Mouse (Mus musculus) B cell, adult 2 months (primary cell): ENCODE measurements around the gene Gpr45.
"Not testable (repeated sequence)": the region's sequence is repeated elsewhere in the genome, so short reads cannot be mapped to it uniquely, and the experiment has no call there.

Source experiments
- DNase-seq, 2 experiments: peaks; one replicate each; pipeline ENCODE4 v3.0.0; 2022

The Gpr45 gene

DNA sequence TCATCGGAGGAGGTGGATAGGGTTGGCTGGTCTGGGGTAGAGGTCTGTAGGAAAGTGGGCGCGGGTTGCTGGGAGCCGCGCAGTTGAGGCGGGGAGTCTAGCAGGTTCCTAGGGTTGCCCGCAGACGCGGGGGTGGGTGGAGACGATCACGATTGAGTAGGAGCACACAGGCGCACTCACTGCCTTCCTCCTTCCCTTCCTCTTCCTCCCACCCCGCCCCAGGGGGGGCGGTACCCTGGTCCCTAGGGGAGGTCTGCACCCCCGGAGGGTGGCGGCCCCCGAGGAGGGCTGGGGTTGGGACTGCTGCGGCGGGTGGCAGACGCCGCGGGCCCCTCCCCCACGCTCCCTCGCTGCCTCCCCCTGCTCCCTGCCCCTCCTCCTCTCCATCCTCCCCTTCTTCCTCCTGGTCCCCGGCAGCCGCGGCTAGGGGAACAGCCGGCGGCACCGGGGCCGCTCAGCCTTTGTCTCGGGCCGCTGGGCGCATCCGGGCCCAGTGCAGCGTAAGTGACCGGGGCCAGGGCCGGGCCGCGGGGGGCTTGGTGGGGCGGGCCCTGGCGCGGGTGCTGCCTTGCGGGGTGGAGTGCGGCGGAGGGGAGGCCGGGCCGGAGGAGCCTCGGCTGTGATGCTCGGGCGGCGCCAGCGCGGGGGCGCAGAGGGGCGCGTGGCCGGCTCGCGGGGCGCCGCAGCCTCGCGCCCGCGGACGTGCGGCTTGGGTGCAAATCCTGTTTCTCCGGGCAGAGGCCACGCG, at the start of gene Gpr45:
Gene Gpr45 (plus strand): TSS at position 139 of the 748 bp plus-strand sequence.
- peak; percentile 14 to 19 for DNase-seq

DNA sequence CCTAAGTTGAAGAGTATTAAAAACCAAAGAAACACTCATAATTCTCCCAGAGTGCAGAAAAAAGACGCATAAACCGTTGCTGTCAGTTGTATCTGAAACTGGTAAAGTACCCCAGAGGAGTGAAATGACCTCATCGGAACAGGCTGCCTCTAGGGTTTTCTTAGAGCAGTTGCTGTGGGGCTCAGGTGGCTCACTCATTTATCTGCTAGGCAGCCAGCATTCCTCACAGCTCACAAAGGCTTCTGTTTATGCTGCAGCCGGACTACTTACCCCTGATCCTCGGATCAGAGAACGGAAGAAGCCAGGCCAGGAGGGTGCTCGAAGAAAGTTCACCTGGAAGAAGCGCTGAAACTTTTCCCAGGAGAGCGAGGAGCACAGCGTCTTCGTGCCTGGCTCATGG, 47.5 kb upstream of the Gpr45 start:
- no peak for DNase-seq

DNA sequence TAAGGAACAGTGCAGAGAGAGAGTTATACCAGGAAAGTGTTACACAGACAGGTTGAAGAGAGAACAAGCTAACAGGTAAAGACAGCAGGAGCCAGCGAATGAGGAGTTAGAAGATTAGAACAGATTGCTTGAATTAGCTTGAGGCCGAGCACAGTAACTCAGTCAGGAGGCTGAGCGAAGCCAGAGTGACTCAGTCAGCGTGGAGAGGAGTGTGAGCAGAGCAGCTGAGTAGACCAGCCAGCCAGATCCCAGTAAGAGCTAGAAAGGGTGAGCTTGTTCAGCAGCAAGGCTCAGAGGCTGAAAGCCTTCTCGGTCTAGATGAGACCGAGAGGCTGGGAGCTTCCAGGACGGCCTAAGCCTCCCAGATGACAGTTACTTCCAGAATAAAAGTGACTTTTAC, 46.0 kb upstream of the Gpr45 start:
- DNase-seq: no peak

DNA sequence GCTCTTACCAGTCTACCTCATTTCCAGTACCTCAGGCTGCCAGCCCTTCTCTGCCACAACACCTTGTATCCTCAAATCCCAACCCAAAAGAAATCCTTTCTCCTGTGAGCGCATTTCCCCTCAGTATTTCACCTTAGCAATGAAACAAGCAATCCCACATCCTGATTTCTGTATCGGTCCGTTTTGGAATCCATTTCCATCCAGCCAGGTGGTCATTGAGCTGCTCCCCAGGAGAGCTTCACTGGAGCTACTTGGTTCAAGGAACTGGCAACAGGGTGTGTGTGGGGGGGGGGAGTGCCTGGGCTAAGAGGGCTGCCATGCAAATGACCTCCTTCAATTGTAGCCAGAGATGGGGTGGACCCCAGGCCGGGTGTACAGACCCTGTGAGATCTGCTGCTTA, 45.5 kb upstream of the Gpr45 start:
- no peak for DNase-seq

DNA sequence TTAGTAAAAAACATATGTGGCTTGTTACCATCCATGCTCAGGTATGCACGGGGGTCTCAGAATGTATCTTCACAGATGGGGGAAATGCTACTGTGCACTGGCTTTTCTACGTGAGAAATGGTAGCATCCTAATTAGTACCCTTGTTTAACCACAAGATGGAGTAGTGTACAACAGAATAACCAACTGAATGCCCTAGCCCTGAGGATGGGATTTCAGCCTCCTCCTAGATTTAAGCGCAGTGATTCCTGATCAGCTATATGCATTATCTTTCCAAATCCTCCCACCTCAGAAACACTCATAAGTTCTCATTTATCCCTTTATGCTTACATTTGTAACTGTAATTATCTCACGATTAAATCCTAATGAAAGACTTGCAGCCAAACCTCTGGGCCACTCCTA, 37.6 kb upstream of the Gpr45 start:
- peak in 1 of 2 experiments; percentile 2 for DNase-seq

DNA sequence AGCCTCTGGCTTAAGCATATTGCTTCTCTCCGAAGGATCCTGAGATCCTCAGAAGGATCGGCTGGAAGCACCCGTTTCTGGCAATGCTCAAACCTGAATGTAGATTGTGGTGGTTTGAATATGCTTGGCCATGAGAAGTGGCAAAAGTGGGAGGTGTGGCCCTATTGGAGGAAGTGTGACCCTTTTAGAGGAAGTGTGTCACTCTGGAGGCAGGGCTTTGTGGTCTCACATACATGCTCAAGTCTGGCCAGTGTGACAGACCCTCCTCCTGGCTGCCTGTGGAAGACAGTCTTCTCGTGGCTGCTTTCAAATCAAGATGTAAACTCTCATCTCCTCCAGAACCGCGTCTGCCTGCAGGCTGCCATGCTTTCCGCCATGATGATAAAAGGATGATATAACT, 36.0 kb upstream of the Gpr45 start:
- DNase-seq: no peak

DNA sequence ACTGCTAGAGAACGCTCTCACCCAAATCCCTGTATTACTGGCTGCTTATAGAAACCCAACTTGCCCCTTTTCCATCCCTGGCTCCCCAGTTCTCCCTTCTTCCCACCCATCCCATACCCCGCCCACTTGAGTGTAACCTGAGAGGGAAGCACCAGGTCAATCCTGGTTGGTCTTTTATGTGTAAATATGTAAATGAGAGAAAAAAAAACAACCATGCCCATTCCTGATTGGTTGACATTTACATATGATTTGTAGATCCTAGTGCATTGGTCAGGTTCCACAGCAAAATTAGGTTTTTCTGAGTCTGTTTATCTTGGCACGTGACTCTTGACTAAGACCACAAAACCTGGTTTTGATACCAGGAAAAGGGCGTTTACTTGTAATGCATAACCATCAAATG, 34.8 kb upstream of the Gpr45 start:
- DNase-seq: no peak

DNA sequence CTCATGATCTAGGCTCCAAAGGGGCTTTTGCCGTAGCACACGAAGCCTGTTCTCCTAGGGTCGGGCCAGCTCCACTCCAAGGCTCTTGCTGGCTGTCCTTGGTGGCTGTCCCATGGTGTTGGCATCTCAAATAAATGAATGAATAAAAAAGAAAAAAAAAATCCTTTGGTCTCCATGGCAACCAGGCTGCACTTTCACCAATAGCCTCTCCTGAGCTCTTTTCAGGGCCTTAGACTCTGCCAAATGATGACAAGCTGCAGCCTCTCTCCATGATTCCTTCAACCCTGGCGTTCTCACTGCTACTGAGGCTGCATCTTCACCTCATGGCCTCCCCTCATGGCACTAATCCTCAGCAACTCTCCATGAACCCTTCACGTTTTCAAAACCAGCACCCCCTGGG, 28.7 kb upstream of the Gpr45 start:
- no peak for DNase-seq

DNA sequence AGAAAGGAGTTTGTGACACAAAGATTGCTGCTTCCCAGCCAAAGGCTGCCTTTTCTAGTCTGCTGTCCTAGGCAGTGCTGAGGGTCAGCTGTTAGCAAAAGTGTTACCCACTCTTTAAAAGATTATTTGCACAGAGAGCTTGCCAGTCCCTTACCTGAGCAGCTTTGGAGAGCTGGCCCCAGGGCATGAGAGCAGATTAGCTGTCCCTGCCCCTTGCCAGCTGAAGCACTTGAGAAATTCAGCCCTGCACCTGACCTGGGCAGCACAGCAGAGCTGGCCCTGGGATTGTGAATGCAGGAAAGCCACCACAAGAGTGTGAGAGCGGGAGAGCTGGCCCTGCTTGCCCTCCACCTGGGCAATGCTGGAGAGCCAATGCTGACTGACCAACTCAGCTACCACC, 19.1 kb upstream of the Gpr45 start:
- DNase-seq: no peak

DNA sequence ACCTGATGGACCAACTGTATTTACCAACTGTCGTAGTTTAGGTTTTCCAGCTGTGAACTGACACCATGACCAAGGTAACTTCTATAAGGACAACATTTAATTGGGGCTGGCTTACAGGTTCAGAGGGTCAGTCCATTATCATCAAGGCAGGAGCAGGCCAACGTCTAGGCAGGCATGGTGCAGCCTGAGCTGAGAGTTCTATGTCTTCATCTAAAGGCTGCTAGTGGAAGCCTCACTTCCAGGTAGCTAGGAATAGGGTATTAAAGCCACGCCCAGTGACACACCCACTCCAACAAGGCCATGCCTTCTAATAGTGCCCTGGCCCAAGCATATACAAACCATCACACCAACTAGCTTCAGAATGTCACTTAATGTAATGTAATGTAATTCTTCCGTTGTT, 4.2 kb upstream of the Gpr45 start:
- no peak for DNase-seq

DNA sequence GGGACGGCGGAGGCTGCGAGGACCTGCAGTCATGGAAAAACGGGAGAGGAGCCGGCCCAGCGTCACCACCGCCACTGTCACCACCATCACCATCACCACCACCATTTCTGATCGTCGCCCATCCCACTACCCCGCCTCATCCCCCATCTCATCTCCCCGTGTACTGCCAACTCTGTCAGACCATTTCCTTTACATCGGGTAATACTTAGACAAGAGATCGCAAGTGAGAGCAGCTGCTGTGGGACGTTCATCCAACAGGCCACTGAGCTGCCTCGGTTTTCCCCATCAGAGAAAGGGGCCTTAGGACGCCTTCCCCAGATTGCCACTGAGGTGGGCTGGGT, 780 bp downstream of the Gpr45 start:
- DNase-seq: peak in 1 of 2 experiments; percentile 1

DNA sequence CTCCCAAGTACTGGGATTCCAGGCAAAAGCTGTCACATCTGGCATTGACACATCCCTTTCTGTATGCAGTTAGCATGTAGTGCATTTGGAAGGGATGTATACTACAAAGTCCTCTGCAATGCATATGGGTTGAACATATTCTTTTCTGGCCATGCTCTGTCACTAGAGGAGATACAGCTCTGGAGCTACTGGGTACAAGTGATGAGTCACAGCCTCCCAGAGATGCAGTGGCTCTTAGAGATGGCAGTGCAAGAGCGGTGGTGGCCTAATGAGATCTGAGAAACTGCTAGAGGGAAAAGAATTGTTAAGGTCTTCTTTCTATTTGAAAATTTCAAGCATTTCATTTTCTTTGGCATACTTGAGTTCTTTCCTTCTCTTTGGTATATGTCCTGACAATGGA, 4.2 kb downstream of the Gpr45 start:
- no peak for DNase-seq

DNA sequence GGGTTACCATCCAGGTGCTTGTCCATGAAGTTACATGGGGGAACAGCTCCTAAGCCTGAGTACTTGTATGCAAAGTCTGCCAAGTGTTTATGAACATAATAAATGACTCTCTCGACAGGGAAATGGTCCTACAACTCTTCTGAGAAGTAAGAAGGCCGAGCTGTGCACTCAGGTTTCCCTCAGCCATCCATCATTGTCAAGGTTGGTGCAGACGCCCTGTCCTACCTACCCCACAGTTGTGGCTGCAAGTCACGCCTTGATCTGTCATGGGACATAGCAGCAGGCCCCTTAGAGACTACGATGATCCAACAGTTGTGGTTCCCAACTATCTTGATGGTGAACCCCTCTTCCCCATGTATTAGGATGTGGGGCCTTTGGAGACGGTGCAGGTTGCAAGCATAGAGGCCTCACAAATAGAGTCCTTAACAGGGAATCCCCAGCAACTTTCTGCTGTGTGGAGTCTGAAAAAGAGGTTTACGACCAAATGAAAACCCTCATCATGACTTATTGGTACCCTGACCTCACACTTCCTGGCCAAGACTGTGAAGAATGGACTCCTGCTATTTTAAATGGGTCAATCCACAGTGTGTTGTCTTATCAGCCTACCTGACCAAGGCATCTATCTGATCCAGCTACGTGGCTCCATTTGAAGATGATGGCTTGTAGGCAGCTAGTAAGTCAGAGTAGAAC, 30.6 kb downstream of the Gpr45 start:
- no peak for DNase-seq

DNA sequence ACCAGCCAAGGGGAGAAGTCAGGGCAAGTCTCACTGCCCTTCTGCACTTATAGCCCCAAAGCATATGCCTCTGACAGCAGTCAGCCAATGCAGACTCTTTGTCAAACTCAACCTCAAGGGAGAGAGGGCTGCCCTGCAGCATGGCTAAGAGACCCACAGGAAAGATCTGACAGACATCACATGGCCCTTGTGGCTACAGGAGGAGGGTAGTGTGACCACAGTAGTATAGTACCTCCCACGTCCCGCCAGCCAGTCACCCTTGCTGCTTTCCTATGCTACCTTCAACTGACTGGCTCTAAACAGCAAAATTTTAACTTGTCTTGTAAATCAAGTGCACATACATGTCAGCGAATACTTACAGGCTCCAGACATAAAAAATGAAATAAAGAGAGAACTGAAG, 31.4 kb downstream of the Gpr45 start:
- no peak for DNase-seq

DNA sequence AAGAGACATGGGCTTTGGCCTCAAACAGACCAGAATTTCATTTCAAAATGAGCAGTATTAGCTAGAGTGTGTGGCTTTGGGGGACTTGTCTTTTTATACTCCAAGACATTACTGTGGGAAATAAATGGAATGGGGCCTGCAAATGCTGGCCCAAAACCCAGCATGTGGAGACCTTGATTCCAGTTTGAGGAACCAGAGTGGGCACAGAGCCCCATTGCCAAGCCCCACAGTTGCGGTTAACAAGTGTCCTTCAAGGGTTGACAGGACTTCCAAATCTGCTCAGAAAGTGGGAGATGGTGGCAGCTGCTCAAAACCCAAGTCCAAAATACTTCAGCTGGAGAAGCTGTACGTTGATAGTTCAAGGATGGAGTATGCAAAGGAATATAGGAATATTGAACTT, 36.3 kb downstream of the Gpr45 start:
- DNase-seq: no peak

DNA sequence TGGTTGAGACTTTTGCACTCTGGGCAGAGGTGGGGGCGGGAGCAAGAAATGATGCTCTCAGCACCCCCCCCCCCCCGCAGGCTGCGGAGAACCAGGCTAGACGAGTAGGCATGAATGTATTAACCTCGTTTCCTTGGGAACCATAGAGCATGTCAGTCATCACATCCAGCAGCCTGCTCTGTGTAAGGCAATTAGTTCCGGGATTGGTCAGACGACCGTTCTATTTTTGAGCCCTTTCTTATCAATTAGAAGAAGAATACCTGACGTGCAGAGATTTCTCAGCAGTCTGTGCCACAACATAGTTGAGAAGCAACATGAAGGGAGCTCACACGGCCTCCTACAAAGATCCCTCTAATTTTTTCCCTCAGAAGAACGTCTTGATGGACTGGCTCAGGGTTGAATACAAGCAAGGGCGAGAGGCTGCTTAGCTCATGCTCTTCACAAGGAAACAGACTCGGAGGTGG, 53.4 kb downstream of the Gpr45 start:
- no peak for DNase-seq

DNA sequence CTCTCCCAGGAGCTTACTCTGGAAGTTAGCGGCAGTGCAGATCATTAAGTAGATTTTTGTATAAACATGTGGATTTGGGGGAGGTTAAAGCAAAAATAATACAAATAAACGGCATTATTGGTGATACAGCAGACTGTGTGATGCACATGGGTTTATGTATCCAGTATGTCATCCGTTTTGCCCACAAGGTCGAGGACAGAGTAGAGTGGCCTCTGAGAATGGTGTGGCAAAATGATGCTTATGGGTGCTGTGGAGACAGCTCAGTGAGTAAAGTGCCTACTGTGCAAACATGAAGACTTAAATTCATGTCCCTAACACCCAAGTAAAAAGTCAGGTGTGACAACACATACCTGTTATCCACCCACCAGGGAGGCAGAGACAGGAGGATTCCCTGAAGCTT, 53.9 kb downstream of the Gpr45 start:
- DNase-seq: no peak

DNA sequence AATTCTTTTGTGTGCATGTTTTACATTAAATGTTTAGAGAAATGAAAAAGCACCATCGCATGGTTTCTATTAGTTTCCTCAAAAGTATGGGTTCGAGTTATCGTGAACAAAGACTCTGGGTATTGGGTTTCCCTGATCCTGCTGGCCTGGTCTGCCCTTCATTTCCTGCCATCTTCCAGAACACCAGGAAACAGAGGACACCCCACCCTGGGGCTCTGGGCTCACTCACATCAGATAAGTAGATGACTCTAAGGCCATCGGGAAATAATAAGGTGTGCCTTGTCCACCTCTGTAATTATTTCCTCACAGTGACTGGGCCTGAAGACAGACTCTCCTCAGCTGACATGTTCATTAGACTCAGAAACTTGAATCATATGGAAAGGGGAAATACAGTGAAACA, 57.8 kb downstream of the Gpr45 start:
- DNase-seq: no peak

DNA sequence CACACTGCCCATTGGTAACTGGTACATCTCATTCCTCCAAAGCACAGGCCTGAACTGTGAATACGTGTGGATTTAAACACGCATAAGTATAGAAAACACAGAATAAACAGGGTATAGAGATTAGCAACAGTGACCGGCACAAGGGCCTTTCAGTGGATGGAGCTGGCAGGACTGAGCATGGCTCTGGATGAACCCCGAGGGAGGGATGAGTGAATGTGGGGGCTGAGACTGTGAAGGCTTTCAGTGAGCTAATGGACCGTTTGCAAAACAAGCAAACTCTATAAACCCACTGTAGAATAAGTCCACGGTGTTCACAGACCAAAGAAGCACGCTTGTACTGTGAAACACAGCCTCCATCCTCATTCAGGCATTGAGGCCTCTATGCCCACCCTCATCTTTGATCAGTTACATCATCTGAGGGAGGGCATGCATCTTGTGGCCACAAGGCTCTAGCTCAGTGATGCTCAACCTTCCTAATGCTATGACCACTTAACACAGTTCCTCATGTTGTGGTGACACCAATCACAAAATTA, 62.5 kb downstream of the Gpr45 start:
- DNase-seq: not testable (repeated sequence)

DNA sequence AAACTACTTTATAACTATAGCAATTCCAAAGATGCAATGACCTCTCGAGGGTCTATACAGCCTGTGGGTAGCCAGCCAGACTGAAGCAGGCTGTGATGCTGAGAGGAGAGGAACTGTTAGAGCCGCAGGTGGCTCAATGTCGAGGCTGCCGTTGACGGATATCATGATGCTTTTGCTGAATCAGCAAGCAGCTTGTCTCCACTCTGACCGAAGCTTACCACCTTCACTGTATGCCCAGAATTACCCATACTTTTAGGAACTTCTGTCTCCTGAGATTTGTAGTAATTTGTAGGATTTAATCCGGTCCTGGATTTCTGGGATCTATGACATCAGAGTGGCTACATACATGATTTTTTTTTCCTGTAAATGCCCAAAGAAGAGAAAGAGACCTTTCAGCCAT, 83.3 kb downstream of the Gpr45 start:
- DNase-seq: no peak

DNA sequence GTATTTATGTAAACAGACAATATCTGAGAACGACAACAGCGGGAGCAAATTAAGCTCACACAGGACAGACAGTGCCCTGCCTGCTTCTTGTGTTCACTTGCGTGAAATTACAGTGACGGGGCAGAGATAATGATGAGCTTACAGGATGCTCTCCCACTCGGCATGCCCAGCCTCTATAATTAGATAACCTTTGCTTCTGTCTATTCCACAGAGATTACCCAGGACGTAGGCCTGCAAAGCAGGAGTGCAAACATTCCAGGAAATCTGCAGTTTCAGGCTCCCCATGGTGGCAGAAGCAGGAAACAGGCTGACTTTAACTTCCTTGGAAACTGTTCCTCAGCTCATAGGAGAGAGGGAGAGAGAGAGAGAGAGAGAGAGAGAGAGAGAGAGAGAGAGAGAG, 89.6 kb downstream of the Gpr45 start:
- DNase-seq: no peak

DNA sequence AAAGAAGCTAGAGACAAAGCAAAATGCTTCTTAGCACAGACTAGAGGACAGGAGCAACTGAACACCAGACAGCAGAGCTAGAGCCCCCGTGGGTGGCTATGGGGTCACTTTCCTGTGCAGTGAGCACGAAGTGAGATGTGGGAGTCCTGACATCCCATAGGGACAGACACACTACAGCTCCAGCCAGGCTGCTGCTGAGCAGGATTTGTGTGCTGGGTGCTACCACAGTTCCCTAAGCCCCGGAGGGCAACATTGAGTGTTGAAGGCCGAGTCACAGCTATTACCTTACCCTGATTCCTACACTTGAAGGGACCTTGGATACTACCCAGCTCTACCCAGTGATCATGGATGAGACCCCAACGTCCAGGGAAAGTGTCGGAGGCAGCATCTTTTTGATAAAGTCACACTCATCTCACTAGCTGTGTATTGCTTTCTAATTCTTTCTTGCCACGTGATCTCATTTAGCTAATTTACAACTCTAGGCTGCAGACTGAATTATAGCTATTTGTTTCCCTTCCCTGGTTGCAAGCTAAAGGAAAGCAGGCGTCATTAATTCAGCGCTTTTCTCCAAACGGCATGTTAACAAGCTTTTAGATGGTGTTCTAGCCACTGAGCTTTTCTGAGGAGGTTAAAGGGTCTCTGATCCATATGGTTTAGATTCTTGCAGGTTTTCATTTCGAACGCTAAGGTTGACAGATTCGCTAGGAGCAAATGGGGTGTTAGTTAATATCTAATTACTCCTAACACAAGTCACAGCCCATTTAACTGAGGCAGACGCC, 92.7 kb downstream of the Gpr45 start:
- no peak for DNase-seq

DNA sequence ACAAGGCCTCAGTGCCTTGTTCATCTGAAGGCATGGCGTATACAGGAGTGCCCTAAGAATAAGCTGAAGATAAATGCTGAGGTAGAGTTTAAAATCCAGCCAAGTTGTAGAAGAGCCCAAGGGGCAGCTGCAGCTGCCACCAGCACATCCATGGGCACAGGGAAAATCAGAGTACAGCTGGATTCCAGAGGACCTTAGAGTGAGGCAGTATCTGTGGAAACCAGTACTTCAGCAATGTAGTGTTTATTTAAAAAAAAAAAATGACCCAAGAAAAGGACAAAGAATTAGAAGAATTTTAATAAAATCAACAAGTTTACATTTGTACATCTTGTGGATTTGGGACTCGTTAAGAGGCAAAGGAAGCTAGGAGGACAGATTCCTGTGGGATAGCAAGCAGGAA, 94.3 kb downstream of the Gpr45 start:
- DNase-seq: no peak

DNA sequence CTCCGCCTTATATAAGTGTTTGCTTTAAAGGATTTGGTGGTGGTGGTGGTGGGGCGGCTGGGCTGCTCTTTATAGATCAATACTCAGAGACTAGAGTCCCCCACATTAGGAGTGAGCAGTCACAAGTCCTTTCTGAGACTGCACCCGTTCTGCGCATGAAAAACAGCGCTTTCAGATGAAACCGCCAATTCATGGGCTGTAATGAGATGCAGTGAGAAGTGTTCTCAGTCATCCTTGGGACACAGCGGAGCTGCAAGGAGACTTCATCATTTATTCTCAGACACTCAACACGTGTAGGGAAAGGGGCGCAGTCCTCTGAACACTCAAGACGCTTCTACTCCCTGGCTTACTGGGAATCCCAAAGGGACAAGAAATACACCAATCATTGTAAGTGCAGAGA, 95.1 kb downstream of the Gpr45 start:
- no peak for DNase-seq
